Mouse (Mus musculus) heart, adult 2 months (tissue): ENCODE measurements around the gene Magi2. TPM values are rescaled to one million over a fixed set of nuclear protein-coding genes. Genes with fewer than 3 reads are reported as not detected.

Source experiments
- DNase-seq, 2 experiments: peaks; one replicate each; pipeline ENCODE4 v3.0.0; 2021
- H3K27ac ChIP-seq: fragments of 200-600 bp; 2 replicates; pipeline ENCODE4 v1.8.1; 2022
- H3K27me3 ChIP-seq: fragments of 200-500 bp; 2 replicates; pipeline ENCODE4 v1.6.1; 2012; ENCODE audit warnings: mild to moderate bottlenecking, low read length, inconsistent platforms, mixed read lengths; ENCODE audit not compliant: control insufficient read depth, insufficient read depth
- H3K36me3 ChIP-seq: fragments of 200-500 bp; 2 replicates; pipeline ENCODE4 v1.6.1; 2012; ENCODE audit warnings: low read length, inconsistent platforms; ENCODE audit not compliant: control insufficient read depth, insufficient read depth
- H3K4me1 ChIP-seq: fragments of 200-500 bp; 2 replicates; pipeline ENCODE4 v1.6.1; 2011; ENCODE audit warnings: low read length; ENCODE audit not compliant: control insufficient read depth, insufficient read depth
- H3K4me3 ChIP-seq: fragments of 200-600 bp; 2 replicates; pipeline ENCODE4 v1.8.1; 2022
- H3K79me2 ChIP-seq: fragments of 200-500 bp; replicated peaks from 2 replicates; pipeline ENCODE4 v1.6.1; 2012; ENCODE audit warnings: mild to moderate bottlenecking, inconsistent platforms, low read length, moderate library complexity, mixed read lengths; ENCODE audit not compliant: control insufficient read depth, insufficient read depth
- H3K9ac ChIP-seq: fragments of 200-500 bp; 2 replicates; pipeline ENCODE4 v1.6.1; 2012; ENCODE audit warnings: low read depth, mild to moderate bottlenecking, control low read depth, inconsistent platforms, low read length, mixed read lengths
- CTCF ChIP-seq: fragments of 200-600 bp; IDR thresholded peaks from 2 replicates; pipeline ENCODE4 v1.8.1; 2022; ENCODE audit warnings: antibody characterized with exemption, mild to moderate bottlenecking, moderate library complexity
- EP300 ChIP-seq: fragments of 200-500 bp; IDR thresholded peaks from 2 replicates; pipeline ENCODE4 v1.6.1; 2011; ENCODE audit warnings: low read depth, low read length, control low read depth; ENCODE audit not compliant: insufficient read depth
- POLR2A ChIP-seq: fragments of 200-500 bp; IDR thresholded peaks from 2 replicates; pipeline ENCODE4 v1.6.1; 2011; ENCODE audit warnings: mild to moderate bottlenecking, low read depth, low read length, control low read depth; ENCODE audit not compliant: insufficient read depth
- WGBS: fragments of 180-500 bp; shearing (Covaris S2); methylation state at CpG from one replicate; pipeline ENCODE4 v1.1.7; 2018; 5-methylcytosine and 5-hydroxymethylcytosine counted together
- intact Hi-C: fragments of 180-260 bp; cut with DNase I; formaldehyde crosslinking; loops from one replicate; pipeline ENCODE4 v1.15.1; 2025
- polyA plus RNA-seq: library from polyadenylated mRNA; depleted of rRNA; stranded (reverse); fragments of >200 nt; gene quantifications from 2 replicates; pipeline ENCODE4 v1.2.3, GENCODE M21; 2012
- total RNA-seq, 2 experiments: library from RNA; stranded (reverse); gene quantifications; 2 replicates each; pipeline ENCODE4 v1.2.3; 2021

The Magi2 gene
- total and polyA plus RNA-seq, 3 experiments, result 2.0 to 8.2 (median 7.0) TPM

- intact Hi-C loops, result no loop called here
- Histone ChIP-seq H3K4me1 (no peaks in the 10 kb centered on the region), H3K4me3 (no peak overlapping the region), H3K9ac (no peak overlapping the region), H3K36me3 (no peaks in the 10 kb centered on the region), H3K27ac (no peak overlapping the region), H3K79me2 (no peaks in the 10 kb centered on the region), H3K27me3 (no peaks in the 10 kb centered on the region)
- no peak for TF ChIP-seq CTCF
- DNase-seq, result no peak
These were observed 1015.7 kb downstream of the Magi2 start for GRCm38 (mm10) chr5:20242496-20242895.

- no peaks in the 10 kb centered on the region for H3K4me1 ChIP-seq
- WGBS, result 69% methylated on average over 6 of the region's 6 CpGs
- no peak for DNase-seq
- H3K27me3 ChIP-seq, result no peaks in the 10 kb centered on the region
- TF ChIP-seq CTCF (no peak), POLR2A (no peak), EP300 (no peak)
- H3K36me3 ChIP-seq, result no peaks in the 10 kb centered on the region
- no peaks in the 10 kb centered on the region for H3K79me2 ChIP-seq
- no peak overlapping the region for H3K9ac ChIP-seq
- H3K27ac ChIP-seq, result no peak overlapping the region
- no peak overlapping the region for H3K4me3 ChIP-seq
- intact Hi-C loops, result no loop called here
These were observed 1022.5 kb downstream of the Magi2 start for GRCm38 (mm10) chr5:20249382-20249781.

- no peaks in the 10 kb centered on the region for H3K27me3 ChIP-seq
- H3K4me1 ChIP-seq, result no peaks in the 10 kb centered on the region
- H3K27ac ChIP-seq, result no peak overlapping the region
- H3K79me2 ChIP-seq, result no peaks in the 10 kb centered on the region
- H3K9ac ChIP-seq, result no peak overlapping the region
- no peak for TF ChIP-seq EP300
- TF ChIP-seq CTCF, result no peak
- no peak for TF ChIP-seq POLR2A
- WGBS, result 75% methylated on average over 6 of the region's 6 CpGs
- H3K36me3 ChIP-seq, result no peaks in the 10 kb centered on the region
- no peak overlapping the region for H3K4me3 ChIP-seq
- intact Hi-C loops, result no loop called here
- no peak for DNase-seq
These were observed 1024.7 kb downstream of the Magi2 start for GRCm38 (mm10) chr5:20251541-20251940.

GRCm38 (mm10) chr5:20256150-20256868 lies 1029.5 kb downstream of the Magi2 start:
- H3K27me3 ChIP-seq, result no peaks in the 10 kb centered on the region
- no peaks in the 10 kb centered on the region for H3K79me2 ChIP-seq
- no peak for DNase-seq
- TF ChIP-seq EP300 (no peak), POLR2A (no peak), CTCF (no peak)
- intact Hi-C loops, result no loop called here
- no peak overlapping the region for H3K4me3 ChIP-seq
- no peak overlapping the region for H3K9ac ChIP-seq
- H3K36me3 ChIP-seq, result no peaks in the 10 kb centered on the region
- H3K27ac ChIP-seq, result no peak overlapping the region
- 55% methylated on average over 3 of the region's 3 CpGs for WGBS
- H3K4me1 ChIP-seq, result no peaks in the 10 kb centered on the region

- Histone ChIP-seq H3K27me3 (no peaks in the 10 kb centered on the region), H3K4me3 (no peak overlapping the region), H3K4me1 (no peaks in the 10 kb centered on the region), H3K36me3 (no peaks in the 10 kb centered on the region), H3K79me2 (no peaks in the 10 kb centered on the region), H3K27ac (no peak overlapping the region), H3K9ac (no peak overlapping the region)
- intact Hi-C loops, result no loop called here
- WGBS, result 63% methylated on average over 2 of the region's 2 CpGs
- DNase-seq, result no peak
- TF ChIP-seq POLR2A, result no peak
- TF ChIP-seq CTCF, result no peak
- no peak for TF ChIP-seq EP300
These were observed 1030.1 kb downstream of the Magi2 start for GRCm38 (mm10) chr5:20256933-20257332.

GRCm38 (mm10) chr5:20257419-20257818 lies 1030.6 kb downstream of the Magi2 start:
- H3K27ac ChIP-seq, result no peak overlapping the region
- H3K79me2 ChIP-seq, result no peaks in the 10 kb centered on the region
- H3K4me1 ChIP-seq, result no peaks in the 10 kb centered on the region
- no peaks in the 10 kb centered on the region for H3K27me3 ChIP-seq
- DNase-seq, result no peak
- H3K4me3 ChIP-seq, result no peak overlapping the region
- no peaks in the 10 kb centered on the region for H3K36me3 ChIP-seq
- no peak for TF ChIP-seq CTCF
- no peak for TF ChIP-seq POLR2A
- TF ChIP-seq EP300, result no peak
- WGBS, result 83% methylated on average over 4 of the region's 4 CpGs
- no peak overlapping the region for H3K9ac ChIP-seq
- intact Hi-C loops, result no loop called here
